Mouse (Mus musculus): ENCODE measurements at regions not wholly inside any gene's neighbourhood (a gene's known extent, or its start where the extent isn't known, plus 50 kb on each side); places are given as distances from the start of the nearest gene placed in this dataset.

GRCm38 (mm10) chr2:39835370-39835769 lies 609.1 kb upstream of the Ppp6c start:
- no peak for DNase-seq

- no peak for DNase-seq
These were observed 597.6 kb upstream of the Ppp6c start for GRCm38 (mm10) chr2:39823851-39824250.

GRCm38 (mm10) chr2:39806681-39807080 lies 580.4 kb upstream of the Ppp6c start:
- peak; percentile 19 to 49 for DNase-seq
